Mouse (Mus musculus): ENCODE data around the gene Nhlrc3. TPM values are rescaled to one million over a fixed set of nuclear protein-coding genes. Genes with fewer than 3 reads are reported as not detected.

Nhlrc3 gene
- polyA plus RNA-seq, 1 experiment from 2014 or later = 11.5 TPM

DNA sequence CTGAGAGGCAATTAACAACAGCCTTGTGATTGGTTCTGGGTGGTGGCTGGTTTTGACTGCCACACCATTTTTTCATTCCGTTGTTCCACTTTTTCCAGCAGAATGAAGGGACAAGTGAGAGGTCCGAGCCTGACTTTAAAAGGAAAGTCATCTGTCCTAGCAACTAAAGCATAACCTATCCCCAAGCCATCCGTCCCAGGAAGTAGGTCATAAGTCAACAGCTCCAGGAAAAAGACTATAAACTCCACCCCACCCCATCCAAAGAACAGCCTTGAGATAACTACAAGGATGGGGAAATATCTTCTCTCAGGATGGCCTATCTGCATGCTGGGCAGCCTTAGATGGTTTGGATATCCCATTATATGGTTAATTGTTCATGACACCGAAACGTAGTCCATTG lies 50.9 kb downstream of the Nhlrc3 start:
- Histone ChIP-seq H3K4me1 (ENCODE audit: insufficient read depth, low read length) (peaks cover 20% of the 10 kb centered on the region), H3K27me3 (ENCODE audit: insufficient read depth, low read length) (no peaks in the 10 kb centered on the region), H3K27ac (ENCODE audit: low read length) (no peak overlapping the region), H3K4me3 (ENCODE audit: low read length) (no peak overlapping the region), H3K9ac (replicated peaks; ENCODE audit: low read length) (no peak overlapping the region), H3K4me2 (replicated peaks; ENCODE audit: low read depth, low read length) (no peak overlapping the region), H3K9me3 (ENCODE audit: low read length) (no peaks in the 10 kb centered on the region), H3K36me3 (ENCODE audit: insufficient read depth, low read length) (no peaks in the 10 kb centered on the region)
- no peak for ATAC-seq (ENCODE audit: low FRiP score, low TSS enrichment)
- 80% methylated on average over 5 of the region's 5 CpGs for WGBS

- 74% methylated on average over 6 of the region's 6 CpGs for WGBS
- no peak overlapping the region for H3K4me2 ChIP-seq (replicated peaks; ENCODE audit: low read depth, low read length)
- no peaks in the 10 kb centered on the region for H3K27me3 ChIP-seq (ENCODE audit: insufficient read depth, low read length)
- no peak overlapping the region for H3K9ac ChIP-seq (replicated peaks; ENCODE audit: low read length)
- no peak for ATAC-seq (ENCODE audit: low FRiP score, low TSS enrichment)
- H3K36me3 ChIP-seq (ENCODE audit: insufficient read depth, low read length) = no peaks in the 10 kb centered on the region
- no peak overlapping the region for H3K27ac ChIP-seq (ENCODE audit: low read length)
- H3K9me3 ChIP-seq (ENCODE audit: low read length) = no peaks in the 10 kb centered on the region
- H3K4me3 ChIP-seq (ENCODE audit: low read length) = no peak overlapping the region
- peaks cover 10% of the 10 kb centered on the region for H3K4me1 ChIP-seq (ENCODE audit: insufficient read depth, low read length)
Measured at GRCm38 (mm10) chr3:53410031-53410430, 53.1 kb downstream of the Nhlrc3 start.

DNA sequence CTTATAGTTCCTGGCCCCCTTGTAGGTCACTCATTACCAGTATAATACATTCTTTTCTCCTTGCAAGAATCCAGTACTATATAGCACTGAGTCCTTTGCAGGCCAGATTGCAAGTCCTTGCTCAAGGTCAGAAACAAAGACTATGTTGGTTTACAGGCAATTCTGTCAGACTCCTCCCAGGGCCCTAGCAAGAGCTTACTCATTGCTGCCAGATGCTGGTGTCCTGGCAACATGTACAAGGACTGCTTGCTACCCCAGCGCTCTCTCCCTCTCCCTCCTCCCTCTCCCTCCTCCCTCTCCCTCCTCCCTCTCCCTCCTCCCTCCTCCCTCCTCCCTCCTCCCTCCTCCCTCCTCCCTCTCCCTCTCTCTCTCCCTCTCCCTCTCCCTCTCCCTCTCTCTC lies 56.0 kb downstream of the Nhlrc3 start:
- Histone ChIP-seq H3K27ac (ENCODE audit: low read length) (no peak overlapping the region), H3K36me3 (ENCODE audit: insufficient read depth, low read length) (no peaks in the 10 kb centered on the region), H3K9me3 (ENCODE audit: low read length) (no peaks in the 10 kb centered on the region), H3K27me3 (ENCODE audit: insufficient read depth, low read length) (no peaks in the 10 kb centered on the region), H3K4me1 (ENCODE audit: insufficient read depth, low read length) (no peaks in the 10 kb centered on the region; the same call in 1 of the 2 replicates), H3K9ac (replicated peaks; ENCODE audit: low read length) (no peak overlapping the region), H3K4me3 (ENCODE audit: low read length) (no peak overlapping the region), H3K4me2 (replicated peaks; ENCODE audit: low read depth, low read length) (no peak overlapping the region)
- no peak for ATAC-seq (ENCODE audit: low FRiP score, low TSS enrichment)
- WGBS = 44% methylated on average over 1 of the region's 1 CpGs

Other genes starting within 250 kb of the Nhlrc3 start
- 19.6 and 25.0 TPM in 2 replicates for gene Proser1, start 334 bp upstream of the Nhlrc3 start, polyA plus RNA-seq (2015; fragmentation: Nextera tagmentation; extraction: Ambion mirVana)
- gene Stoml3, start 25.3 kb upstream of the Nhlrc3 start, polyA plus RNA-seq (2015; fragmentation: Nextera tagmentation; extraction: Ambion mirVana) = 0.09 and 0.22 TPM in 2 replicates
- gene Frem2, start 194.0 kb upstream of the Nhlrc3 start, polyA plus RNA-seq (2015; fragmentation: Nextera tagmentation; extraction: Ambion mirVana) = 15.1 and 15.6 TPM in 2 replicates

Data from kidney, embryonic 16.5 days (tissue).